Mouse (Mus musculus) bone marrow, adult 2 months (tissue): ENCODE results near the gene Phf13.

ENCODE experiments used
- CTCF ChIP-seq: fragments of 200-500 bp; IDR thresholded peaks from 2 replicates; pipeline ENCODE4 v1.5.1; 2011; ENCODE audit warnings: low read length, control low read depth; ENCODE audit not compliant: control insufficient read depth, insufficient read depth
- POLR2A ChIP-seq: fragments of 200-500 bp; IDR thresholded peaks from 2 replicates; pipeline ENCODE4 v1.6.1; 2011; ENCODE audit warnings: low read depth, mild to moderate bottlenecking, control low read depth, low read length, borderline replicate concordance; ENCODE audit not compliant: control insufficient read depth

- TF ChIP-seq CTCF (no peak), POLR2A (no peak)
Observed at GRCm38 (mm10) chr4:151989110-151989488, 7.0 kb downstream of the Phf13 start.
